Mouse (Mus musculus) liver, embryonic 14.5 days (tissue): ENCODE measurements around the gene Slx4ip.

Experiments
- CTCF ChIP-seq: IDR thresholded peaks from 2 replicates; pipeline ENCODE4 v1.5.1; 2016; ENCODE audit warnings: antibody characterized with exemption, low read depth, control low read depth
- EP300 ChIP-seq: IDR thresholded peaks from 2 replicates; pipeline ENCODE4 v1.6.1; 2016; ENCODE audit warnings: antibody characterized with exemption, low read depth

- TF ChIP-seq EP300 (no peak), CTCF (no peak)
Measured at GRCm38 (mm10) chr2:137109321-137110213, 218.5 kb downstream of the Slx4ip start.
